Mouse (Mus musculus) ES-E14 (cell line): Measurements from ENCODE around the gene Magi2.
"Not testable (repeated sequence)": the region's sequence is repeated elsewhere in the genome, so short reads cannot be mapped to it uniquely, and the experiment has no call there.

Source experiments
- CHD2 ChIP-seq: IDR thresholded peaks from 2 replicates; pipeline ENCODE4 v1.6.1; 2014; ENCODE audit warnings: mild to moderate bottlenecking, low read depth, low read length, inconsistent platforms
- HCFC1 ChIP-seq: IDR thresholded peaks from 2 replicates; pipeline ENCODE4 v1.6.1; 2012; ENCODE audit warnings: low read length, inconsistent platforms, borderline replicate concordance; ENCODE audit not compliant: insufficient read depth
- MAFK ChIP-seq: IDR thresholded peaks from 2 replicates; pipeline ENCODE4 v1.6.1; 2014; ENCODE audit warnings: mild to moderate bottlenecking, low read depth, low read length, inconsistent platforms; ENCODE audit not compliant: insufficient read depth

DNA sequence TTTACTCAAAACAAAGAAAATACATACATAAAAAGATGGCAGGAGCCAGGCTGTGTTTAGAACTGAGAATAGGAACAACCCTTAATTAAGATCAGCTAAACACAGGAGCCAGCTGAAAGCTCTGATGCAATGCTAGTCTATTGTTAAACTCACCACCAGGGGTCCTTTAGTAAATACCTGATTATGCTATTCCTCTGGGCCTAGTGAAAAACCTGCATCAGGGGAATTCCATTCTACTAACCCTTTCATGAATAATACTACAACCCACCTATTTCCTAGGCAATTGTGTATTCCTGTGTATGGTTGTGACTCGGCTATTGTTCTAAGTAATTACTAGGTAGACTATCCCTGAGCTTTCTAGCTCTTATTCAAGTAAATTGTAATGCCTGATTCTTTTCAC, 177.4 kb downstream of the Magi2 start:
- TF ChIP-seq MAFK, CHD2, HCFC1: not testable (repeated sequence)
